Mouse (Mus musculus): ENCODE results near the gene Pank3.

DNA sequence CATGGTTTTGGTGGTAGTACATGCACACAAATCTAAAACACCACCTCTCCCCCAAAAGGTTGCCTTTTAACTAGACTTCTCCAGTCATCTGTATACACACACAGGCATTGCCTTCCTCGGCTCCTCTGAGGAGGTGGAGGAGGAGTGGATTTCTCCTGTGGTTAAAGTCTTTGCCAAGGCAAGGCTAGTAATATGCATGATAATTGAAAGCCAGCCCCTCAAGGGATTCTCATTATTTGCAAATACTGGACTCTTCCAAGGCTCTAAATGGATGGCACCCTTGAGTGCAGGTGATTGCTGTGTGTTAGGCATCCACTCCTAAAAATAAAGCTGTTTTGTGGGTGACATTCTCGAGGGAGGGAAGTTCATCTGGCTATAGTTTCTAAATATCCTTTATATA lies 19.2 kb downstream of the Pank3 start:
- TF ChIP-seq CTCF (IDR thresholded peaks at IDR 0.05; ENCODE audit: insufficient read depth, low read depth, low read length) (no peak), POLR2A (IDR thresholded peaks at IDR 0.05; ENCODE audit: insufficient read depth, low read depth, low read length) (no peak)
